Mouse (Mus musculus) heart, embryonic 13.5 days (tissue): ENCODE results near the gene Net1. TPM values are rescaled to one million over a fixed set of nuclear protein-coding genes. Genes with fewer than 3 reads are reported as not detected.
A peak's percentile ranks its signal among the peaks of the same experiment; 100 is the strongest.
"Not testable (repeated sequence)": the region's sequence is repeated elsewhere in the genome, so short reads cannot be mapped to it uniquely, and the experiment has no call there.

Source experiments
- ATAC-seq: fragments of 200-750 bp; cut with Nextera tagmentation; 2 replicates; pipeline ENCODE4 v1.8.0; 2017; ENCODE audit warnings: moderate TSS enrichment; ENCODE audit not compliant: insufficient number of reproducible peaks, low FRiP score, low TSS enrichment; ENCODE audit errors: extremely low read depth
- H3K27ac ChIP-seq: fragments of 300-500 bp; sonication (generic); replicated peaks from 2 replicates; pipeline ENCODE4 v1.5.1; 2015; ENCODE audit warnings: moderate library complexity, mild to moderate bottlenecking, inconsistent platforms
- H3K27me3 ChIP-seq: fragments of 300-500 bp; sonication (generic); replicated peaks from 2 replicates; pipeline ENCODE4 v1.6.1; 2015; ENCODE audit warnings: mild to moderate bottlenecking, inconsistent platforms
- H3K36me3 ChIP-seq: fragments of 300-500 bp; sonication (generic); 2 replicates; pipeline ENCODE4 v1.6.1; 2015; ENCODE audit warnings: mild to moderate bottlenecking, inconsistent platforms
- H3K4me1 ChIP-seq: fragments of 300-500 bp; sonication (generic); 2 replicates; pipeline ENCODE4 v1.6.1; 2015; ENCODE audit warnings: inconsistent platforms
- H3K4me2 ChIP-seq: fragments of 300-500 bp; sonication (generic); 2 replicates; pipeline ENCODE4 v1.6.1; 2015; ENCODE audit warnings: inconsistent platforms, mild to moderate bottlenecking, moderate library complexity
- H3K4me3 ChIP-seq: fragments of 300-500 bp; sonication (generic); 2 replicates; pipeline ENCODE4 v1.5.1; 2015; ENCODE audit warnings: moderate library complexity, mild to moderate bottlenecking, inconsistent platforms
- H3K9ac ChIP-seq: fragments of 300-500 bp; sonication (generic); 2 replicates; pipeline ENCODE4 v1.6.1; 2015; ENCODE audit warnings: inconsistent platforms, mild to moderate bottlenecking, moderate library complexity
- H3K9me3 ChIP-seq: fragments of 300-500 bp; sonication (generic); 2 replicates; pipeline ENCODE4 v1.6.1; 2016; ENCODE audit warnings: inconsistent platforms
- WGBS: fragments of 180-500 bp; shearing (Covaris S2); methylation state at CpG from one replicate; pipeline ENCODE4 v1.1.7; 2015; ENCODE audit warnings: mixed read lengths; 5-methylcytosine and 5-hydroxymethylcytosine counted together
- polyA plus RNA-seq: library from polyadenylated mRNA; unstranded; fragments of >200 nt; fragmentation: Nextera tagmentation; extraction: Ambion mirVana; gene quantifications from 2 replicates; pipeline ENCODE4 v1.2.1, GENCODE M21; 2015

Gene Net1
- polyA plus RNA-seq, 1 experiment from 2014 or later: 41.7 TPM

DNA sequence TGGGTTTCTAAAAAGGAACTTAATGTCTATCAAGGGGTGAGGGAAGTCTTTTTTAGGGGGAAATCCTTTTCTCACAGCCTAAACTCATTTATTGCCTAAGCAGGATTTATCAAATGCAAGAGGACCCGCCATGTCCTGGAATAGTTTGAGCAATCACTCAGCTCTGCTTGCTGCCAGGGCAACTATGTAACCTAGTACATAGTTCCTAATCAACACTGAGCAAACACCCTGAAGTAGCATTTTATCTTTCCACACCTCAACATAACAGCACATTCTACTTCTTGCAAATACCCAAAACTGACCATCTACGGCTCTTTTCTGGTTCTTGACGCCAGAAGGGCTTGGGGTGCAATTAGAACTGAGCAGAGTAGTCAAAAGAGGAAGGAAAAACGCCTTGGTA is 9.8 kb downstream of the Net1 start:
- Histone ChIP-seq H3K4me2 (no peak overlapping the region), H3K27ac (peak overlapping the region; percentile 25; the same call in 1 of the 2 replicates), H3K36me3 (peaks cover 40% of the 10 kb centered on the region), H3K9me3 (no peaks in the 10 kb centered on the region), H3K9ac (no peak overlapping the region), H3K4me3 (no peak overlapping the region), H3K27me3 (no peaks in the 10 kb centered on the region), H3K4me1 (peaks cover 15% of the 10 kb centered on the region)
- no peak for ATAC-seq
- 54% methylated on average over 4 of the region's 4 CpGs for WGBS

DNA sequence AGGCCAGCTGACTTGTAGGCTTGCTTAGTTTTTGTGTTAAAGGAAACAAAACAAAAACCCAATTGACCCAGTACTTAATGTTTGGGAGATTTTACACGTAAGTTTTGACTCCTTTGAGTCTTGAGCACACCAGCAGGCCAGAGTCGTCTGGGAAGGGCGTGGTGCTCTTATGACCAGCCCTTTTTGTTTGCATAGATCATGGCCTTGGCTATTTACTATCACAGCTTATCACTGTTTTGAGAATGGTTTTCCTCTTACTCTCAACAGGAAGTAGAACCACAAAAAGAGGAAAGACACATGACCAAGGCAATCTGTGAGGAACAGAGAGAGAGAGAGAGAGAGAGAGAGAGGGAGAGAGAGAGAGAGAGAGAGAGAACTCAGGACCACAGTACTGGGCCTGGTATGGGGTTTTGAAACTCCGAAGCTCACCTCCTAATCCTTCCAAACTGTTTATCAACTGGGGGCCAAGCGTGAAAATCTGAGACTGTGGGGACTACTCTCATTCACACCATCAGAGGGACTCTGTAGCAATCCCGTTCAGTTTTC is 10.8 kb downstream of the Net1 start:
- peaks cover 15% of the 10 kb centered on the region for H3K4me1 ChIP-seq
- WGBS: 58% methylated on average over 6 of the region's 6 CpGs
- no peak overlapping the region for H3K4me3 ChIP-seq
- H3K9ac ChIP-seq: no peak overlapping the region
- H3K4me2 ChIP-seq: no peak overlapping the region
- no peaks in the 10 kb centered on the region for H3K9me3 ChIP-seq
- H3K36me3 ChIP-seq: peaks cover 38% of the 10 kb centered on the region
- no peak overlapping the region for H3K27ac ChIP-seq
- no peaks in the 10 kb centered on the region for H3K27me3 ChIP-seq
- no peak for ATAC-seq

DNA sequence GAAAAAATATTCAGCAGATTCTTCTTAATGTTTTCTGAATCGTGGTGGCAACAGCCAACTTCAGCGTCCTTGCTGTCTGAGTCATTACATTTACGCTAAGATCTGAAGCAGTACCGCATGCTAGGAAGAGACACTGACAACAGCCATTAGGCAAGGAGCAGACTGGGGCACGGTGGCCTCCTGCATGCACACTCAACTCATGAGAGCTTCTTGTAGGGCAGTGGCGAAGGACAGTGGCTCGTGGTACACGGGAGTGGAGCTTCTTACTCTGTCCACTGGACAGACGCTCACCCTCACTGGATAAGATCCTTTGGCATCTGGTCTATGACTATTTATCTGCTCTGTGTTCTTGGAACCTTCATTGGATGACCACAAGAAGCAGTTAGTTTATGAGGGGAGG is 18.7 kb downstream of the Net1 start:
- Histone ChIP-seq H3K9ac (no peak overlapping the region), H3K4me1 (peaks cover 1% of the 10 kb centered on the region; the same call in 1 of the 2 replicates), H3K36me3 (peaks cover 16% of the 10 kb centered on the region), H3K9me3 (no peaks in the 10 kb centered on the region), H3K27ac (no peak overlapping the region), H3K27me3 (no peaks in the 10 kb centered on the region), H3K4me2 (no peak overlapping the region), H3K4me3 (no peak overlapping the region)
- ATAC-seq: no peak
- WGBS: 85% methylated on average over 9 of the region's 9 CpGs

DNA sequence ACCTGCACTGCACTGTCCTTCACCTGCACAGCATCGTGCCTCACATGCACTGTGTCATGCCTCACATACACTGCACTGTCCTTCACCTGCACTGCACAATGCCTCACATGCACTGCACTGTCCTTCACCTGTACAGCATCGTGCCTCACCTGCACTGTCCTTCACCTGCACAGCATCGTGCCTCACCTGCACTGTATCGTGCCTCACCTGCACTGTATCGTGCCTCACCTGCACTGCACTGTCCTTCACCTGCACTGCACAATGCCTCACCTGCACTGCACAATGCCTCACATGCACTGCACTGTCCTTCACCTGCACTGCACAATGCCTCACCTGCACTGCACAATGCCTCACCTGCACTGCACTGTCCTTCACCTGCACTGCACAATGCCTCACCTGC is 19.8 kb downstream of the Net1 start:
- H3K4me2 ChIP-seq, H3K9me3 ChIP-seq, H3K4me1 ChIP-seq, H3K27me3 ChIP-seq, H3K27ac ChIP-seq, ATAC-seq, H3K9ac ChIP-seq, H3K4me3 ChIP-seq: not testable (repeated sequence)
- peaks cover 13% of the 10 kb centered on the region for H3K36me3 ChIP-seq
- WGBS: 88% methylated on average over 5 of the region's 5 CpGs

DNA sequence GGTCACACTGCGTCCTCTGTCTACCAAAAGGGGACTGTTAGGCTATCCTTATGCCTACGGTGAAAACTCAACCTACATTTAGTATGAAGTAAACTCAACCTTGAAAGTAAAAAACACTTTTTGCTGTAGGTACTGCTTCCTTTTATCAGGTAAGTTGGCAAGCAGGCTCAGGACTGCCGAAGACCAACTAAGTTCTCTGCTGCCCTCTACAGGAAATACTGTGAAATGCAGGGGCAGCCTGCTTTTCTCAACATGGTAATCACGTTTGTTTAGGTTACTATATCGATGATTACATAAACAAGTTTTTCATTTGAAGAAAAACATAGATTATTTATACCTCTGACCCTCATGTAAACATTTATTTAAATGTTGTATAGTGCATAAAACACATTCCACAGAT is 21.1 kb downstream of the Net1 start:
- ATAC-seq: no peak
- H3K4me3 ChIP-seq: no peak overlapping the region
- no peaks in the 10 kb centered on the region for H3K27me3 ChIP-seq
- 34% methylated on average over 5 of the region's 5 CpGs for WGBS
- H3K9ac ChIP-seq: no peak overlapping the region
- no peaks in the 10 kb centered on the region for H3K9me3 ChIP-seq
- no peak overlapping the region for H3K4me2 ChIP-seq
- 0 out of 2 replicates have a peak, but pooled peaks cover 9% of the 10 kb centered on the region for H3K36me3 ChIP-seq
- peaks cover 14% of the 10 kb centered on the region for H3K4me1 ChIP-seq
- H3K27ac ChIP-seq: no peak overlapping the region

DNA sequence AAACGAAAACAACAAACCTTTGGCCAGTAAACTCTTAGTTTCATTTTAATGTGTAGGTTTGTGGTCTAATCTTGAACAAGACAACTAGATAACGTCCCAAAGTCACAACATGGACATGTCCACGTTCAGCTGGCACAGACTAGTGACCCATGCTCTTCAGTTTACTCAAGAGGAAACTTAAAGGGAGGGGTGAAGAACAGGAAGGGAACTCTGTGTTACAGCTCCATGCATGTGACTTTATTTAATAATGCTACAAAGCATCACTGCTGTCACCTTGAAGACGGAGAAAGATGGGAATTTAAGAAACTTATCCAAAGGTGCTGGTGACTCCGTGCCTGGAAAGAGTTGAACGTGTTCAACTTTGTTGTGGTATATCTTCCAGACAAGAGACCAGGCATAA is 22.0 kb downstream of the Net1 start:
- Histone ChIP-seq H3K27ac (no peak overlapping the region), H3K9me3 (no peaks in the 10 kb centered on the region), H3K4me3 (no peak overlapping the region), H3K4me2 (no peak overlapping the region), H3K36me3 (0 out of 2 replicates have a peak, but pooled peaks cover 9% of the 10 kb centered on the region), H3K9ac (no peak overlapping the region), H3K4me1 (peaks cover 21% of the 10 kb centered on the region), H3K27me3 (no peaks in the 10 kb centered on the region)
- WGBS: 82% methylated on average over 6 of the region's 6 CpGs
- ATAC-seq: no peak

DNA sequence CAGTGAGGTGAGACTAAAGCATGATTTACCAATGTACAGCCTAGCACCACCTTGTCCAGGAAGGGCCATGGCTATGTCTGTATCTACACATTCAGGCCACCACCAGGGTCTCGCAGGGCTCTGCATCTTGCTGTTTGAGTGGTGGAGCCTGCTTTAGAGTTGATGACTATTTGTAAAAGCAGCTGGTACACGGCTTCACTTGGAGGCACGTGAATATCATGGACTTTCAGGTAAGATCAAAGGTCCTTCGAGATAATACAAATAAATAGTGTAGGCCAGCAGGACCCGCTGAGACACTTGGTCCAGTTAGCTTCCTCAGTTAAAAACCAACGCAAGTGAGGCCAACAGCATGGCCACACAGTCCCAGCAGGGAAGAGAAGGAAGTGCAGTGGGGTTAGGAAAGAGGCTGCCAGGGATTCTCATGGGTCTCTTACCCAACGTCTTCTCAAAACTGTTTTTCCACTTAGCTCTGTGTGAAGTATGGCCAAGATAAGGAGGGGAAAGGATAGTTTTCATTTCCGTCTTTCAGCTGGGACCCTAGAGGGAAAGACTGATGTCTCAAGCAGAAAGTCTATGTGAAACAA is 22.5 kb downstream of the Net1 start:
- H3K4me1 ChIP-seq: peaks cover 21% of the 10 kb centered on the region
- no peak overlapping the region for H3K4me3 ChIP-seq
- ATAC-seq: no peak
- WGBS: 71% methylated on average over 8 of the region's 8 CpGs
- H3K36me3 ChIP-seq: 0 out of 2 replicates have a peak, but pooled peaks cover 8% of the 10 kb centered on the region
- H3K4me2 ChIP-seq: no peak overlapping the region
- H3K9ac ChIP-seq: no peak overlapping the region
- H3K27ac ChIP-seq: no peak overlapping the region
- no peaks in the 10 kb centered on the region for H3K9me3 ChIP-seq
- H3K27me3 ChIP-seq: no peaks in the 10 kb centered on the region

DNA sequence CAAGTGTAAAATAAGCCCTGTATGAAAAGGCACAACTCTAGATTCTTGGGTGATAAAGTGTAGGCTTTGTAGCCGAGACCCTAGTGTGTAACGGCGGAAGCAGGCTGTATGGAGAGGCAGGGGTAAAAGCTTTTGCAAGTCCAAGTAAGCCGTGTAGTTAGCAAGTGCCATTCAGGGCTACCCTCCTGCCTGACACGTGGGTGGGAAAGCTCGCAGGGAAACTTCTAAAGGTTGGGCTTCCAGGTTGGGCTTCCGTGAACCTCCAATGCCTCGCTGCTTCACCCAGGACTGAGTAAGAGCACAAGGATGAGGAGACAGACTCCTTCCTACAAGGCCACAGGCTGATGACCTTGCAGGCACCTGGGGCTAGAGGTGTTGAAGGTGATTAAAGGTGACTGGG is 23.5 kb downstream of the Net1 start:
- Histone ChIP-seq H3K36me3 (0 out of 2 replicates have a peak, but pooled peaks cover 6% of the 10 kb centered on the region), H3K27me3 (no peaks in the 10 kb centered on the region), H3K4me3 (no peak overlapping the region), H3K9ac (no peak overlapping the region), H3K4me1 (peaks cover 28% of the 10 kb centered on the region), H3K4me2 (no peak overlapping the region), H3K9me3 (no peaks in the 10 kb centered on the region), H3K27ac (no peak overlapping the region)
- ATAC-seq: no peak
- WGBS: 72% methylated on average over 8 of the region's 8 CpGs

DNA sequence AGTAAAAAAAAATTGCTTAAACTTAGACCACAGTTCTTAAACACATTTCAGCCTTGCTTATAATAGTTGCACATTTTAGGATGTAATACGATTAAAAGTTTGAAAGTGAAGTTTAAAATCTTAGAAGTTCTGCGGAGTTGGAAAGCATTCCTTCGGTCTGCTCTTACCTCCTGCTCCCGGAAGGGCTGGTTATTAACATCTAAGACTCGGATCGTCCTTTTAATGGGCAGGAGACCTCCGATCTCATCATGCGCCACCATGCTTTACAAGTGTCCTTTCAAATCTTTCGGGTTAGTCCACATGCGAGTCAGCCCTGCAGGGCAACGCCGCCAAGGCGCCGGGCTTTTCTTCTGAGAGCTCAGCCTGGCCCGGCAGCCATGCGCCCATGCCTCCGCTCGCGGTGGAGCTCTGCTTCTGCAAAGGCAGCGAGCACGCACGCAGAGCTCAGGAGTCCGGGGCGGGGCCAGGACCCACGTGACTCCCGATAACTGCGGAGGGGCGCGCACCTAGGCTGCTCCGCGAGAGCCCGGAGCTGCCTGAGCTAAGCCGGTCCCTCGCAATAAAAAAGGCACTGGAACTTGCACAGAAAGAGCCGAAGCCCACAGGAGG is 24.8 kb downstream of the Net1 start:
- peaks cover 33% of the 10 kb centered on the region for H3K4me1 ChIP-seq
- H3K9me3 ChIP-seq: no peaks in the 10 kb centered on the region
- H3K4me2 ChIP-seq: peak overlapping the region; percentile 77
- peak overlapping the region; percentile 79 for H3K4me3 ChIP-seq
- under 1% methylated on average over 35 of the region's 35 CpGs for WGBS
- H3K27ac ChIP-seq: peak overlapping the region; percentile 89
- peak; percentile 99 for ATAC-seq
- peak overlapping the region; percentile 89 for H3K9ac ChIP-seq
- H3K27me3 ChIP-seq: no peaks in the 10 kb centered on the region
- peaks cover 10% of the 10 kb centered on the region for H3K36me3 ChIP-seq

DNA sequence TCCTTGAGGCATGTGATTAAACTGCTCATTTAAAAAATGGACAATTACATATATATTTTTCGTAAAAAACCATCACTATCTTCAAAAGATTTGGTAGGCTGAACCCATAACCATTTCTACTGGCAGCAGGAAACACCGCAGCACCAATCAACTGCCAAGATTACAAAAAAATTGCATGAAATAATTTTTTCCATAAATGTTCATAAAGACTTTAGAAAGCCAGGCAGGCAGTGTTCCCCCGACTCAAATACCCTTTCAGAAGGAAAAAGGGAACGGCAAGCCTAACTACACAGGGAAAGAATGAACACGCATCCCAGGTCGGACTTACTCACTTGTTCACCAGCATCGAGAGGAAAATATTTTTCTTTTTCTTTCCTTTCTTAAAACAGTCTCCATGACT is 25.4 kb downstream of the Net1 start:
- Histone ChIP-seq H3K9ac (peak overlapping the region; percentile 89), H3K4me3 (peak overlapping the region; percentile 79), H3K4me1 (peaks cover 33% of the 10 kb centered on the region), H3K36me3 (peaks cover 16% of the 10 kb centered on the region), H3K27me3 (no peaks in the 10 kb centered on the region), H3K9me3 (no peaks in the 10 kb centered on the region), H3K4me2 (peak overlapping the region; percentile 77), H3K27ac (peak overlapping the region; percentile 36; the same call in 1 of the 2 replicates)
- WGBS: 9% methylated on average over 7 of the region's 7 CpGs
- ATAC-seq: no peak

DNA sequence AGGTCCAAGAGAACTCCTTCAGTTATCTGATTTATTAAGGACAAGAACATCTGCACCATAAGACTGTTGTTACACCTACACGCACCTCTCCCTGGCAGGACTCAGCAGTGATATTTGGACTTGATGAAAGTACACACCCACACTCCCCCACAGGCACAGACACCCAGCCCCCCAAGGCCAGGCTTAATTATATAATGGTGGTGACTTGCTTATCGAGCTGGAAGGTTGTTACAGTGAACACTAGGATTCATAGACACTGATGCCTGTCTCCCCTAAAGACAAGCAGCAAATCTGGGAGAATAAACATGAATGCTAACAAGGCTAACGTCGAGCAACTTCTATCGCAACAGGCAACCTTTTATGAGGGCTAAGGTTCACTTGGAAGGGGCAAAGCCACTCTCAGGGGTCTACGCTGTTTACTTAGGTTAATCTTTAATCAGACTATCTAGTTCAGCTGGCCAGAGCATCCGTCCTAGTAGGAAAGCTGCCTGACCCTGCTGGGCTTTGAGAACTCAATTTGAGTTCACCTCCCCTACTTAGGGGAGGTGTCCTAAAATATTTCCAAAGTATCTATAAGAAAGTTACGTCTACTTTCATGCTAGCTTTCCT is 26.4 kb downstream of the Net1 start:
- peak overlapping the region; percentile 89 for H3K9ac ChIP-seq
- no peaks in the 10 kb centered on the region for H3K9me3 ChIP-seq
- H3K4me3 ChIP-seq: peak overlapping the region; percentile 79
- no peaks in the 10 kb centered on the region for H3K27me3 ChIP-seq
- ATAC-seq: no peak
- peaks cover 33% of the 10 kb centered on the region for H3K4me1 ChIP-seq
- peaks cover 26% of the 10 kb centered on the region for H3K36me3 ChIP-seq
- 40% methylated on average over 8 of the region's 8 CpGs for WGBS
- H3K27ac ChIP-seq: peak overlapping the region; percentile 36; the same call in 1 of the 2 replicates
- H3K4me2 ChIP-seq: peak overlapping the region; percentile 77
